Mouse (Mus musculus): Measurements from ENCODE around the gene Lhx4. TPM values are rescaled to one million over a fixed set of nuclear protein-coding genes. Genes with fewer than 3 reads are reported as not detected.

Gene Lhx4
- polyA plus RNA-seq, 1 experiment from 2014 or later, result not detected

DNA sequence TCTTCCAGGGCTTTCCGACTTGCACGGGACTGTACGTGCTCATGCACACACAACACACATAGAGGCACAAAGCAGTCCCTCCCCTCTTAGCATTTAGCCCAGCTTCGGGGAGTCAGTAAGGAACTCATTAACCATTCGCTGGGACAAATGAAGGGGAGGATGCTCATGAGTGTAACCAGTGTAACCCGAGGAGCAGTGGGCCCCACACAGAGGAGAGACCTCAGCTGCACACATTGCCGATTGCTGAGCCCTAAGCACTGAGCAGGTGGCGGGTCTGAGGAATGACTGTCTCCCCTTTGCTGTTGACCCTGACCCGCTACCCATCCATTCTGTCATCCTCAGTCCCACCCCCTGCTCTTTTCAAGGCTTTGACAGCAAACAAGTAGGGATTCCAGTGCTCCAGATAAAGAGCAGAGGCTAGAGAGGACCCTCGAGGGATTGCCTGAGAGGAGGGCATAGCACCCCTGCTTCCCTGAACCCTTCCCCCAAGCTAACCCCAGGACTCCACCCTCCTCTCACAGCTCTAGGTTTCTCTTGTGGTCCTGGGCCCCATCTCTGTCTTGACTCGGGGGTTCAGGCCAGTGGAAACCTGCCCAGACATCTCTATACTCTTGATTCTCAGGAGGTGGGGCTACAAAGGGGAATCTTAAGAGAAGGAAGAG, 836 bp downstream of the Lhx4 start:
- WGBS, result 6% methylated on average over 11 of the region's 11 CpGs
- no peaks in the 10 kb centered on the region for H3K36me3 ChIP-seq (ENCODE audit: control insufficient read depth, insufficient read depth, low read length)
- 0 out of 2 replicates have a peak, but pooled peaks cover 4% of the 10 kb centered on the region for H3K4me1 ChIP-seq (ENCODE audit: control insufficient read depth, insufficient read depth, low read length)
- H3K9ac ChIP-seq (ENCODE audit: low read length), result no peak overlapping the region
- H3K4me2 ChIP-seq (ENCODE audit: low read length), result no peak overlapping the region
- no peak overlapping the region for H3K4me3 ChIP-seq (ENCODE audit: low read depth, low read length)
- H3K27me3 ChIP-seq (replicated peaks; ENCODE audit: control insufficient read depth, insufficient read depth, low read length), result peaks cover 60% of the 10 kb centered on the region
- no peak overlapping the region for H3K27ac ChIP-seq (ENCODE audit: low read depth, low read length)
- no peaks in the 10 kb centered on the region for H3K9me3 ChIP-seq (replicated peaks; ENCODE audit: control insufficient read depth, low read length)
- ATAC-seq (no peak), DNase-seq (ENCODE audit: low spot score) (no peak)

DNA sequence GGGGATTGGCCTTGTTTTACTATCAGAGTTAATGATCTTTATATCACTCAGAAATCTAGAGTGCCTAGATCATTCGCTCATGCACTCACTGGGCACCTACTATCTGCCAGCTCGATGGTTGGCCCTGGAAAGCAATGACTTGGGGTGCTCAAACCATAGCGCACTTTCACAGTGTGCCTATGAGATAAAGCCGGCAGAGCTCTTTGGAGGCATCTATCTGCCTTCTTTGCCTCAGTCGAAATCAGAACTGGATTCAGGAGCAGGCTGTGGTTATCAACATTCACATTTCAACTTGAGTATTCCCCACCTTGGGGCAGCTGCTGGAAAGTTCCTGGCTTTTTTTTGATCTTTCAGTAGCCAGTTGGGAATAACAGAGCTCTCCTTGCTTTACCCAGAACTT, 3.6 kb downstream of the Lhx4 start:
- 71% methylated on average over 5 of the region's 5 CpGs for WGBS
- ATAC-seq, result no peak

DNA sequence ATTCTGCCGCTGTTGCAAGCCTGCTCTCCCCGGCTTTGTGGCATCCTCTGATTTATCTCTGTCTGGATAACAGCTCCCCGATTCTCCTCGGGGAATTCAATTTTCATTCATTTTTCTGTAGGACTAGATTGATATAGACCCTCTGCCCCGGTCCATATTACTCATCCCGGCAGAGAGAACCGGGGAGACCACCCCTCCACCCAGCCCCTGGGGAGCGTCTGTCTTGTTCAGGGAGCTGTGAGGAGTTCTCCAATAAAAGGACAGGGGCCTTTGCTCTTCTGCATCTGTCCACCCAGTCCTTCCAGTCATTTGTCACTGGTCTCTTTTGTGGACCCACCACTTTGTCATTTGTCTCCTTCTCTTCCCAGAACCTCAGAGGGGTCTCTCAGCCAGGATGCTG, 4.5 kb downstream of the Lhx4 start:
- H3K36me3 ChIP-seq (ENCODE audit: control insufficient read depth, insufficient read depth, low read length), result no peaks in the 10 kb centered on the region
- WGBS, result 15% methylated on average over 8 of the region's 8 CpGs
- H3K4me2 ChIP-seq (ENCODE audit: low read length), result no peak overlapping the region
- H3K4me3 ChIP-seq (ENCODE audit: low read depth, low read length), result no peak overlapping the region
- no peak overlapping the region for H3K9ac ChIP-seq (ENCODE audit: low read length)
- ATAC-seq (no peak), DNase-seq (ENCODE audit: low spot score) (no peak)
- H3K4me1 ChIP-seq (ENCODE audit: control insufficient read depth, insufficient read depth, low read length), result peaks cover 16% of the 10 kb centered on the region
- H3K27me3 ChIP-seq (replicated peaks; ENCODE audit: control insufficient read depth, insufficient read depth, low read length), result peaks cover 80% of the 10 kb centered on the region
- H3K27ac ChIP-seq (ENCODE audit: low read depth, low read length), result no peak overlapping the region
- no peaks in the 10 kb centered on the region for H3K9me3 ChIP-seq (replicated peaks; ENCODE audit: control insufficient read depth, low read length)

More for the DNA sequence above, 3.6 kb downstream of the Lhx4 start:
- H3K27ac ChIP-seq (ENCODE audit: low read depth, low read length), result no peak overlapping the region
- no peaks in the 10 kb centered on the region for H3K36me3 ChIP-seq (ENCODE audit: control insufficient read depth, insufficient read depth, low read length)
- H3K4me3 ChIP-seq (ENCODE audit: low read depth, low read length), result no peak overlapping the region
- no peak for DNase-seq (ENCODE audit: low spot score)
- peaks cover 72% of the 10 kb centered on the region for H3K27me3 ChIP-seq (replicated peaks; ENCODE audit: control insufficient read depth, insufficient read depth, low read length)
- H3K9me3 ChIP-seq (replicated peaks; ENCODE audit: control insufficient read depth, low read length), result no peaks in the 10 kb centered on the region
- H3K9ac ChIP-seq (ENCODE audit: low read length), result no peak overlapping the region
- no peak overlapping the region for H3K4me2 ChIP-seq (ENCODE audit: low read length)
- H3K4me1 ChIP-seq (ENCODE audit: control insufficient read depth, insufficient read depth, low read length), result peaks cover 7% of the 10 kb centered on the region; the same call in 1 of the 2 replicates

DNA sequence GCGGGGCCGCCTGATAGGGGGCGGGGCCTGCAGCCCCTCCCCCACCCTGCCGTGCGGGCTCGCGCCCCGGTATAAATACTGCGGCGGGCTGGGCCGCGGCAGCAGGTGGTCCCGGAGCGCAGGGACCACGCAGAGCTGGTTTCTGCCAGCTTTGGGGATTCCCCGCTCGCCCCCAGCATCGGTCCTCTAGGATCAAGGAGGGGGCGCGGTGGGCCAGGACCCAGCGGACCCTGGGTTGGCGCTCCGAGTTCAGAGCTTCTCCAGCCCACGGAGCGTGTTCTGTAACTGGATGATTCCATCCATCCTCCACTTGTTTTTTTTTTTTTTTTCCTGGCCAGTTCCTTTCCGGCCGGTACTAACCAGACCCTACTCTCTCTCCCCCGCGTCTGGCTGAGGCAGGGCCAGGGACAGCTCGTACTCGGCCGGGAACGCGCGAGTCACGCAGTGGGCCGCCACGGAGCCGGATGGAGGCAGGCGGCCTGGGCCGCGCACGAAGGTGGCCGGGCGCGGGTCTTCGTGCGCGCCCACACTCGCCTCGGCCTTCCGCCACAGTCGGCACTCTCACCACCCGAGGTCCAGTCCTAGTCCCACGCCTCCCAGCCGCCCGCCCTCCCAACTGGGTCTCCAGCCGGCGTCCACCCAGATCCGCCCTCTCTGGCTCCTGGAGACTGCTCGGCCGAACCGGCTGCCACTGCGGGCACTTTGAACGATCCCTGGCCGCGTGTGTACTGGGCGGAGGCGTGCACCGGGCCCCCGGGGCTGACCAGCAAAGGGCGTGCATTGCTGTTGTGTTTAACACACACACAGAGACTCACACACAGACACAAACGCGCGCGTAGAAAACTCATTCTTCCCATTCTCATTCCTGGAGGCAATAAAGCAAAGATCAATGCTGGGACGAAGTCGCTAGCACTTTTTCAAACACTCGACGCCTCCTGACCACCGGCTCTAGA, 8.8 kb downstream of the Lhx4 start:
- ATAC-seq (peak; percentile 66), DNase-seq (ENCODE audit: low spot score) (no peak)
- no peak overlapping the region for H3K27ac ChIP-seq (ENCODE audit: low read depth, low read length)
- peak overlapping the region; percentile 91 for H3K4me2 ChIP-seq (ENCODE audit: low read length)
- peak overlapping the region; percentile 46 for H3K4me3 ChIP-seq (ENCODE audit: low read depth, low read length)
- H3K36me3 ChIP-seq (ENCODE audit: control insufficient read depth, insufficient read depth, low read length), result no peaks in the 10 kb centered on the region
- peaks cover 22% of the 10 kb centered on the region for H3K4me1 ChIP-seq (ENCODE audit: control insufficient read depth, insufficient read depth, low read length)
- no peaks in the 10 kb centered on the region for H3K9me3 ChIP-seq (replicated peaks; ENCODE audit: control insufficient read depth, low read length)
- under 1% methylated on average over 75 of the region's 81 CpGs for WGBS
- peak overlapping the region; percentile 41 for H3K9ac ChIP-seq (ENCODE audit: low read length)
- H3K27me3 ChIP-seq (replicated peaks; ENCODE audit: control insufficient read depth, insufficient read depth, low read length), result peaks cover 88% of the 10 kb centered on the region

DNA sequence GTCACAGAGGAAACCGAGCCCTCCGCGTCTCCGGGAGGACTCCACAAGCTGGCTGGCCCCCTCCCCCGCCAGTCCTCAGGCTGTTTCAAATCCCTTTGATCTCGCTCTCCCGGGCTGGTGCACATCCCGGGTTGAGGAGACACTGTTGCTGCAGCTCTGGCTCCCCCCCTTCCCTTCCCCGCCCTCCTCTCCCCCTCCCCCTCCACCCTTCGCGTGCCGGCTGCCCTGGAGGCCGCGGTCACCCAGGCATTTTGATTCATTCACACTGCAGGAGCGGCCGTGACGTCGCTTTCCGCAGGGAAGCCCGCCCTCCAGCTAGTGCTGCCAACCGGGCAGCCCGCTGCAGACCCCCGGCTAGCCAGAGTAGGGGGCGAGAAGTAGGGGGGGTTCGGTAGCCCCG, 9.5 kb downstream of the Lhx4 start:
- H3K27me3 ChIP-seq (replicated peaks; ENCODE audit: control insufficient read depth, insufficient read depth, low read length), result peaks cover 91% of the 10 kb centered on the region
- ATAC-seq (peak; percentile 70), DNase-seq (ENCODE audit: low spot score) (peak; percentile 55)
- no peak overlapping the region for H3K27ac ChIP-seq (ENCODE audit: low read depth, low read length)
- H3K9ac ChIP-seq (ENCODE audit: low read length), result peak overlapping the region; percentile 41
- H3K4me2 ChIP-seq (ENCODE audit: low read length), result peak overlapping the region; percentile 91
- peak overlapping the region; percentile 46 for H3K4me3 ChIP-seq (ENCODE audit: low read depth, low read length)
- H3K9me3 ChIP-seq (replicated peaks; ENCODE audit: control insufficient read depth, low read length), result no peaks in the 10 kb centered on the region
- H3K4me1 ChIP-seq (ENCODE audit: control insufficient read depth, insufficient read depth, low read length), result peaks cover 22% of the 10 kb centered on the region
- H3K36me3 ChIP-seq (ENCODE audit: control insufficient read depth, insufficient read depth, low read length), result no peaks in the 10 kb centered on the region
- under 1% methylated on average over 25 of the region's 26 CpGs for WGBS

DNA sequence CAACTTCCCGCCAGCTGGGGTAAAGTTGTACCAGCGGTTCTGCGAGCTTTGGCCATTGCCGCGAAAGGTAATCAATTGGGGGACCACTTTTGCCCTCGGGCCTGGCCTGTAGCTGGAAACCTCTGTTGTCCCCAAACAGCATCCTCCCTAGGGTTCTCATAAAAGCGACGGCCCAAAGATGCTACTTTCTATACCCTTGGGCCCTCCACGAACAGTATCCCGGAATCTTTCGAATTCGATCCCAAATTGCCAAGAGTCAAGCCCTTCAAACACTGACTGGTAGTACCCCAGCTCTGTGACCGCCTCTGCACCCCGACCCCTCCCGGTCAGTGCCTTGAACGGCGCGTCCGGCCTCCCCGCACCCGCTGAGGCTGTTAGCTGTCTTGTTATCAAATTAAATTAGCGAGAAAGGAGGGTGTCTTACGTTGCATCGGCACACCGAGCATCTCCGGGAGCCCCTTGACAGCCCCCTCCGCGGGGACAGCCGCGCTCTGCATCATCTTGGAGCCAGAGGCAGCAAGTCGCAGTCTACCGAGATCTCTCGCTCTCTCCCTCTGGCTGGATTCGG, 10.0 kb downstream of the Lhx4 start:
- Histone ChIP-seq H3K4me2 (ENCODE audit: low read length) (peak overlapping the region; percentile 91), H3K9me3 (replicated peaks; ENCODE audit: control insufficient read depth, low read length) (no peaks in the 10 kb centered on the region), H3K4me1 (ENCODE audit: control insufficient read depth, insufficient read depth, low read length) (peaks cover 22% of the 10 kb centered on the region), H3K27me3 (replicated peaks; ENCODE audit: control insufficient read depth, insufficient read depth, low read length) (peaks cover 92% of the 10 kb centered on the region), H3K36me3 (ENCODE audit: control insufficient read depth, insufficient read depth, low read length) (no peaks in the 10 kb centered on the region), H3K9ac (ENCODE audit: low read length) (peak overlapping the region; percentile 41; the same call in 1 of the 2 replicates), H3K4me3 (ENCODE audit: low read depth, low read length) (peak overlapping the region; percentile 46), H3K27ac (ENCODE audit: low read depth, low read length) (no peak overlapping the region)
- WGBS, result under 1% methylated on average over 34 of the region's 34 CpGs
- peak; percentile 17; the same call in 1 of the 2 replicates for ATAC-seq
- no peak for DNase-seq (ENCODE audit: low spot score)

DNA sequence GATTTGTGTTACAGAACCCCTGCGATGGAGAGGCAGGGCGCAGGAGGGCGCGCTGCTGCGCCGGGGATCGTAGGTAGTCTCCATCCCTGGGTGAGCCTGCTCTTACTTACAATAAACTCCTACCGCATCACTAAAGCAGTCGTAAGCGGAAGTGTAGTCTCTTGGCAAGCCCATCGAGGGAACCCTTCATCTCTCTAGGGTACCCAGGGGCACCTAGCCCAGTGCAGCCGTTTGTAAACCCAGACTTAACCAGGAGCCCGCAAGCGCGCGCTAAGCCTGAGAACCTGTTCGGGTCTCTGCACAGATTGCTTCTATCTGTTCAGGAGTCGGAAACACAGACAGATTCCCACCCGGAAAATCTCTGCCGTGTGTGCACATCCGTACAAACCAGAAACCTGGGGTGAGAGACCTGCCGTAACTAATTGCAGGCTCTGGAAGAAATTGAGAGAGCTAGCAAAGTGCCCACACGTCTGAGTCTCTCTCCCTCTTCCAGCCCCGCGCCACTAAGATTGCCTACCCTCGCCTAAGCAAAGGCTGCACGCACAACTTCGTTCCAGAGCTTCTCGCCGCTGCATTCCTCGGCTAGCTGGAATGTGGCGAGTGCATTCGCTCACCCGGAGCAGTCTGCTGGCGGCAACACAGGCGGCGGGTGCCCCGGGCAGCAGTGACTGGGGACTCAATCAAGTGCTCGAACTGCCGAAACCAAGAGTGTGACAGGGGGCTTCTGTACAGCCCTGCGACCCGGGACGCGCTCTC, 10.7 kb downstream of the Lhx4 start:
- Histone ChIP-seq H3K36me3 (ENCODE audit: control insufficient read depth, insufficient read depth, low read length) (no peaks in the 10 kb centered on the region), H3K9me3 (replicated peaks; ENCODE audit: control insufficient read depth, low read length) (no peaks in the 10 kb centered on the region), H3K27ac (ENCODE audit: low read depth, low read length) (no peak overlapping the region), H3K9ac (ENCODE audit: low read length) (no peak overlapping the region), H3K4me2 (ENCODE audit: low read length) (peak overlapping the region; percentile 91), H3K27me3 (replicated peaks; ENCODE audit: control insufficient read depth, insufficient read depth, low read length) (peaks cover 92% of the 10 kb centered on the region), H3K4me1 (ENCODE audit: control insufficient read depth, insufficient read depth, low read length) (peaks cover 22% of the 10 kb centered on the region), H3K4me3 (ENCODE audit: low read depth, low read length) (peak overlapping the region; percentile 46; the same call in 1 of the 2 replicates)
- DNase-seq (ENCODE audit: low spot score), result no peak
- WGBS, result under 1% methylated on average over 44 of the region's 44 CpGs
- ATAC-seq, result peak; percentile 21; the same call in 1 of the 2 replicates

DNA sequence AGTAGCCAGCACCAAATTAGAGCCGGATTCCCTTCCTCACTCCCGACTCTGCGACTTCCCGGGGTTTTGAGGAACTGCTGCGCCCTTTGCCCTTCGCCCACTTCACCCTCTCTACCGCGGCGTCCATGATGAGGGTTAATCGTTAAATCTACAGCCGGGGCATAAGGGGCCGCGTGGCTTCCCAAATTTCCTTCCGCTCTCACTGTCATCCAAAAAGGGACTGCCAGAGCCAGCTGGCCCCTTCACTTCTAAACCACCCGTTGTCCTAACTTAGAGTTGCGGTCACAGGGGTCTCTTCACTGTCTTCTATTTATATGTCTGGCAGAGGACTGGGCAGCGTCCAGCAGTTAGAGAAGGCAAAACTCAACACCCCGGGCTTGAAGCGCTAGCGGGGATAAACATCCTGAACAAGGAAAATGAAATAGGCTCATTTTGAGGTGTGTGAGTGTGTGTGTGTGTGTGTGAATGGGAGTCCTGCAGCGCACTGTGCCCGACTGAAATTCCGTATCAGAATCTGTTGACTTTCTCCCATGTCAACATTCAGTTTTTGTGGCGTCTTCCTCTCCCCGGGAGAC, 13.6 kb downstream of the Lhx4 start:
- no peaks in the 10 kb centered on the region for H3K9me3 ChIP-seq (replicated peaks; ENCODE audit: control insufficient read depth, low read length)
- ATAC-seq (no peak), DNase-seq (ENCODE audit: low spot score) (no peak)
- peaks cover 94% of the 10 kb centered on the region for H3K27me3 ChIP-seq (replicated peaks; ENCODE audit: control insufficient read depth, insufficient read depth, low read length)
- H3K27ac ChIP-seq (ENCODE audit: low read depth, low read length), result no peak overlapping the region
- no peak overlapping the region for H3K9ac ChIP-seq (ENCODE audit: low read length)
- H3K4me3 ChIP-seq (ENCODE audit: low read depth, low read length), result no peak overlapping the region
- WGBS, result under 1% methylated on average over 25 of the region's 25 CpGs
- no peaks in the 10 kb centered on the region for H3K36me3 ChIP-seq (ENCODE audit: control insufficient read depth, insufficient read depth, low read length)
- no peak overlapping the region for H3K4me2 ChIP-seq (ENCODE audit: low read length)
- H3K4me1 ChIP-seq (ENCODE audit: control insufficient read depth, insufficient read depth, low read length), result peaks cover 19% of the 10 kb centered on the region

Data from forebrain, embryonic 14.5 days (tissue).